Mouse (Mus musculus) limb, embryonic 11.5 days (tissue): ENCODE results near the gene Syngr2. TPM values are rescaled to one million over a fixed set of nuclear protein-coding genes. Genes with fewer than 3 reads are reported as not detected.
"Not testable (repeated sequence)": the region's sequence is repeated elsewhere in the genome, so short reads cannot be mapped to it uniquely, and the experiment has no call there.

Source experiments
- ATAC-seq: fragments of 200-750 bp; cut with Nextera tagmentation; 2 replicates; pipeline ENCODE4 v1.8.0; 2017; ENCODE audit warnings: low read depth; ENCODE audit not compliant: insufficient number of reproducible peaks, low FRiP score, low TSS enrichment
- DNase-seq: peaks from one replicate; pipeline ENCODE4 v3.0.0-alpha.2; 2015; ENCODE audit warnings: low spot score
- H3K27ac ChIP-seq: fragments of 300-500 bp; sonication (generic); replicated peaks from 2 replicates; pipeline ENCODE4 v1.5.1; 2014; ENCODE audit warnings: low read depth, mild to moderate bottlenecking, low read length
- H3K27me3 ChIP-seq: fragments of 300-500 bp; sonication (generic); 2 replicates; pipeline ENCODE4 v1.6.1; 2014; ENCODE audit warnings: mild to moderate bottlenecking, low read length, mixed read lengths; ENCODE audit not compliant: control insufficient read depth, insufficient read depth
- H3K36me3 ChIP-seq: fragments of 300-500 bp; sonication (generic); 2 replicates; pipeline ENCODE4 v1.6.1; 2014; ENCODE audit warnings: mild to moderate bottlenecking, low read length, moderate library complexity, mixed read lengths; ENCODE audit not compliant: control insufficient read depth, insufficient read depth
- H3K4me1 ChIP-seq: fragments of 300-500 bp; sonication (generic); 2 replicates; pipeline ENCODE4 v1.6.1; 2014; ENCODE audit warnings: low read length, mixed read lengths; ENCODE audit not compliant: control insufficient read depth, insufficient read depth
- H3K4me2 ChIP-seq: fragments of 300-500 bp; sonication (generic); 2 replicates; pipeline ENCODE4 v1.6.1; 2014; ENCODE audit warnings: low read depth, mild to moderate bottlenecking, moderate library complexity; ENCODE audit not compliant: severe bottlenecking
- H3K4me3 ChIP-seq: fragments of 300-500 bp; sonication (generic); 2 replicates; pipeline ENCODE4 v1.5.1; 2014; ENCODE audit warnings: low read depth, low read length
- H3K9ac ChIP-seq: fragments of 300-500 bp; sonication (generic); 2 replicates; pipeline ENCODE4 v1.6.1; 2014; ENCODE audit warnings: mild to moderate bottlenecking, low read length
- H3K9me3 ChIP-seq: fragments of 300-500 bp; sonication (generic); 2 replicates; pipeline ENCODE4 v1.6.1; 2016; ENCODE audit warnings: low read length; ENCODE audit not compliant: control insufficient read depth
- WGBS: fragments of 180-500 bp; shearing (Covaris S2); extraction: QIAGEN DNeasy Blood & Tissue Kit; methylation state at CpG from one replicate; pipeline ENCODE4 v1.1.7; 2014; 5-methylcytosine and 5-hydroxymethylcytosine counted together
- polyA plus RNA-seq: library from polyadenylated mRNA; unstranded; fragments of >200 nt; fragmentation: Nextera tagmentation; extraction: Ambion mirVana; gene quantifications from 2 replicates; pipeline ENCODE4 v1.2.1, GENCODE M21; 2014

Syngr2 gene
- polyA plus RNA-seq, 1 experiment from 2014 or later = 33.2 TPM

DNA sequence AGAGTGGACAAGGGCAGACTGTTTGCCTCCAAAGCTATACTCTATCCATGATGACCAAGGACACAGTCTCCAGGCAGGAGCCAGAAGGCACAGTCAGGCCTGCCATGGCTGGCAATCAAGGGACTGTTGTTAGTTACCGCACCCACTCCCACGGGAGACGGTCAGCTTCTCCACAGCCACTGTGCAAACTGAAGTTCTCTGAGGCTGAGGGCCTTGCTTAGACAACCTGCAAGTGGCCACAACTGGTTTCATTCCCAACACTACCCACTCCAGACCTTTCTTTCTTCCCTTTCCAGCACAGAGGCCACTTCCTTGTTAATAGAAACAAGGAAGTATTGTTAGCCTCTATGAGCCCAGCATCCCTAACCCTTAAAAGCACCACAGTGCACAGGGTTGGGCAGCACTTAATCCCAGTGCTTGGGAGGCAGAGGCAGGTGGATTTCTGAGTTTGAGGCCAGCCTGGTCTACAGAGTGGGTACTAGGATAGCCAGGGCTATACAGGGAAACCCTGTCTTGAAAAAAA, 6.2 kb upstream of the Syngr2 start:
- no peak overlapping the region for H3K27ac ChIP-seq
- ATAC-seq (no peak), DNase-seq (no peak)
- H3K9me3 ChIP-seq = no peaks in the 10 kb centered on the region
- no peaks in the 10 kb centered on the region for H3K27me3 ChIP-seq
- H3K4me1 ChIP-seq = peaks cover 2% of the 10 kb centered on the region; the same call in 1 of the 2 replicates
- no peak overlapping the region for H3K4me2 ChIP-seq
- H3K9ac ChIP-seq = no peak overlapping the region
- peaks cover 2% of the 10 kb centered on the region; the same call in 1 of the 2 replicates for H3K36me3 ChIP-seq
- 89% methylated on average over 3 of the region's 3 CpGs for WGBS
- H3K4me3 ChIP-seq = no peak overlapping the region

DNA sequence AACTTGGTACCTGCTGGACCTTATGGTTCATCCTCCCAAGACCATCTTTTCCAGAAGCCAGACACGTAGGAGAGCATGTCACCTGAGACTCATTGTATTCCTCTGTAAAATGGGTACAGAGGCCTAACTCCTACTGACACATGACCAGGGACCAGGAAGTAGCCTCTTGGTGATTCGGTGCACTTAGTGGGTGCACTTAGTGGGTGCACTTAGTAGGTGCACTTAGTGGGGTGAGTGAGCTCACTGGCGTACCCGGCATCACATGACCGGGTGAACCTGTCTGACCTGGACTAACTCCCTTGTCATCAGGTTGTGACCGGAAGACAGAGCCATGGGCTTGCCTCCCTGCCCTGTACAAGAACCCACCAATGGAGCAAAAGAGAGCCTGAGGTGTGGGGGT, 2.7 kb upstream of the Syngr2 start:
- H3K9ac ChIP-seq = no peak overlapping the region
- H3K4me3 ChIP-seq = no peak overlapping the region
- no peak overlapping the region for H3K27ac ChIP-seq
- H3K36me3 ChIP-seq = peaks cover 2% of the 10 kb centered on the region; the same call in 1 of the 2 replicates
- ATAC-seq = no peak
- no peak for DNase-seq
- 92% methylated on average over 6 of the region's 6 CpGs for WGBS
- H3K4me1 ChIP-seq = peaks cover 10% of the 10 kb centered on the region
- H3K9me3 ChIP-seq = no peaks in the 10 kb centered on the region
- H3K4me2 ChIP-seq = no peak overlapping the region
- H3K27me3 ChIP-seq = no peaks in the 10 kb centered on the region

- peak overlapping the region; percentile 62 for H3K4me3 ChIP-seq
- WGBS = under 1% methylated on average over 21 of the region's 21 CpGs
- peak overlapping the region; percentile 99 for H3K4me2 ChIP-seq
- H3K9me3 ChIP-seq = no peaks in the 10 kb centered on the region
- no peaks in the 10 kb centered on the region for H3K27me3 ChIP-seq
- DNase-seq = peak; percentile 88
- peaks cover 10% of the 10 kb centered on the region for H3K4me1 ChIP-seq
- H3K9ac ChIP-seq = peak overlapping the region; percentile 43; the same call in 1 of the 2 replicates
- H3K27ac ChIP-seq = no peak overlapping the region
- H3K36me3 ChIP-seq = peaks cover 23% of the 10 kb centered on the region
- peak; percentile 77 for ATAC-seq
These were observed 1.1 kb downstream of the Syngr2 start for GRCm38 (mm10) chr11:117810401-117811046.

GRCm38 (mm10) chr11:117813867-117814266, 4.4 kb downstream of the Syngr2 start:
- Histone ChIP-seq H3K9ac (no peak overlapping the region), H3K4me2 (no peak overlapping the region), H3K36me3 (peaks cover 31% of the 10 kb centered on the region), H3K4me3 (no peak overlapping the region), H3K27ac (no peak overlapping the region), H3K9me3 (no peaks in the 10 kb centered on the region), H3K4me1 (peaks cover 10% of the 10 kb centered on the region), H3K27me3 (no peaks in the 10 kb centered on the region)
- 83% methylated on average over 5 of the region's 5 CpGs for WGBS
- ATAC-seq = no peak
- no peak for DNase-seq

DNA sequence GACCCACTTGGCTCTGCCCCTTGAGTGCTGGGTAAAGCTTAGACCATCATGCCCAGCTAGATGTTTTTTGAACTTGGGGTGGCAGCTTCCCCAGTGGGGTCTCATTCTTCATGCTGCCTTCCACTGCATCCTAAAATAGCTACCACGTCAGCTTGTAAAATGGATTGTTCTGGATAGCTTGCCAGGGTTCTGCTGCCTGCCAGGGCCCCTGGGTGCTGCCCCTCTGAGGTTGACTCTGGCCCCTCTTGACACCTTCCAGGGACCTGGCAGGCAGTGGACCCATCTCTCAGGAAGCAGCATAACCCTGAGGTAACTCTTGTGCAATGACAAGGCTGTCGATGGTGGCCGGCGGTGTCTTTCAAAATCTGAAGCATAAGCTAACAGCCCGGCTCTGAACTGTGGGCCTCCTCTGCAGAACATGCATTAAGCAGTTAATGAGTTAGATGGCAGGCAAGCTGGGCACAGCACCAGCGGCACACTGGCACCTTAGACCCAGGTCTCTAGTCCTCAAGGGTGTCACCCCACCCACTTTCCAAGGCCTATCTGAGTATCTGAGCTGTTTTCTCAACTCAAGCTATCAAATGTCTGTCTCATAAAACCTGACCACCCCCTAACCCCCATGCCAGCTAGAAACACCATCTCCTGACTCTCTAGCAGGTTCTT, 5.4 kb downstream of the Syngr2 start:
- H3K4me2 ChIP-seq = no peak overlapping the region
- peaks cover 34% of the 10 kb centered on the region for H3K36me3 ChIP-seq
- no peak for DNase-seq
- H3K9me3 ChIP-seq = no peaks in the 10 kb centered on the region
- 97% methylated on average over 6 of the region's 6 CpGs for WGBS
- no peaks in the 10 kb centered on the region for H3K27me3 ChIP-seq
- ATAC-seq = no peak
- no peak overlapping the region for H3K27ac ChIP-seq
- no peak overlapping the region for H3K9ac ChIP-seq
- H3K4me3 ChIP-seq = no peak overlapping the region
- H3K4me1 ChIP-seq = peaks cover 10% of the 10 kb centered on the region

DNA sequence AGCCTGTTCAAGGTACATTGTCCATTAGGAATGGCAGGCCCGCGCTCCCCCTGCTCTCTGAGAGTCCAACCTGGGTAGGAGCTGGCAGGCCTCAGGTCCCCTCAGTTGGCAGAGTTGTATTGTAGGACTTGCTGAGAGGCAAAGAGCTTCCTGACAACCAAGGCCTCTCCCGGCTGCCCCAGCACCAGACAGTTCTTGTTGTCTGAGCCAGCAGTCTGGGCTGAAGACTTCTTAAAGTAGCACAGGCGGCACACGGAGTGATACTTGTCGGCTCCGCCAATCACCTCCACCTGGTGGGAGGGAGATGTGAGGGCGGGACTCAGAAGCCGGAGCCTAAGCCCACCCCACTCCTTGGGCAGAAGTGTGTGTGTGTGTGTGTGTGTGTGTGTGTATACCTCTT, 6.4 kb downstream of the Syngr2 start:
- not testable (repeated sequence) for H3K27me3 ChIP-seq, ATAC-seq, H3K9ac ChIP-seq, H3K9me3 ChIP-seq, H3K4me1 ChIP-seq, DNase-seq, H3K4me2 ChIP-seq, H3K27ac ChIP-seq, H3K4me3 ChIP-seq
- WGBS = 88% methylated on average over 9 of the region's 9 CpGs
- H3K36me3 ChIP-seq = peaks cover 37% of the 10 kb centered on the region

DNA sequence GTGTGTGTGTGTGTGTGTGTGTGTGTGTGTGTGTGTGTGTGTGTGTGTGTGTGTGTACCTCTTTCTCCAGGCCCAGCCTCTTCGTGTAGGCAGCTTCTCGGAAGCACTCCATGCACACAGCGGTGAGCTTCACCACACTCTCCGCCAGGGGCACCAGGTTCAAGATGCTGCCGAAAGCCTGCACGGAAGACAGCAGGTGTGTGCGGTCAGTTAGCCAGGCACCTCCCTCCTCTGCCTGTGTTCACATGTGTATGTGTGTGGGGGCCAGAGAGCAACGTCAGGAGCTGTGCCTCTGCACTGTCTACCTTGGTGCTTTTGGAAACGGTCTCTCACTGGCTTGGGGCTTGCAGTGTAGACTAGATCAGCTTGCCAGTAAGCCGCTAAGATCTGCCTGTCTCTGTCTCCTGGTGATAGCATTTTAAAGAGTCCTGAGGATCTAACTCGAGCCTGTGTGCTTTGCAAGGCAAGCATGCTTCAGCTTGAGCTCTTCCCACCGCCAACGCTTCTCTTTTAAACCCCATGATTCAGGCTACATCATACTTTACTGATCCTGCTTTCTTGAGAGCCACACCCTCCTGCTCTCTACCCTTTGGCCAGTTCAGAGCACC, 7.0 kb downstream of the Syngr2 start:
- Histone ChIP-seq H3K4me1 (no peaks in the 10 kb centered on the region), H3K36me3 (peaks cover 43% of the 10 kb centered on the region), H3K4me3 (no peak overlapping the region), H3K9ac (no peak overlapping the region), H3K4me2 (no peak overlapping the region), H3K27ac (no peak overlapping the region), H3K27me3 (no peaks in the 10 kb centered on the region), H3K9me3 (no peaks in the 10 kb centered on the region)
- DNase-seq = no peak
- WGBS = 89% methylated on average over 12 of the region's 13 CpGs
- no peak for ATAC-seq

- peaks cover 30% of the 10 kb centered on the region for H3K36me3 ChIP-seq
- H3K9me3 ChIP-seq = no peaks in the 10 kb centered on the region
- H3K4me3 ChIP-seq = no peak overlapping the region
- WGBS = 72% methylated on average over 8 of the region's 8 CpGs
- H3K4me2 ChIP-seq = no peak overlapping the region
- H3K27me3 ChIP-seq = no peaks in the 10 kb centered on the region
- peaks cover 5% of the 10 kb centered on the region for H3K4me1 ChIP-seq
- DNase-seq (no peak), ATAC-seq (no peak)
- no peak overlapping the region for H3K9ac ChIP-seq
- no peak overlapping the region for H3K27ac ChIP-seq
These were observed 9.6 kb downstream of the Syngr2 start for GRCm38 (mm10) chr11:117819095-117819494.
